Comparison of ENCODE assay signal across 29 mouse cellular contexts in the genomic region with DNA sequence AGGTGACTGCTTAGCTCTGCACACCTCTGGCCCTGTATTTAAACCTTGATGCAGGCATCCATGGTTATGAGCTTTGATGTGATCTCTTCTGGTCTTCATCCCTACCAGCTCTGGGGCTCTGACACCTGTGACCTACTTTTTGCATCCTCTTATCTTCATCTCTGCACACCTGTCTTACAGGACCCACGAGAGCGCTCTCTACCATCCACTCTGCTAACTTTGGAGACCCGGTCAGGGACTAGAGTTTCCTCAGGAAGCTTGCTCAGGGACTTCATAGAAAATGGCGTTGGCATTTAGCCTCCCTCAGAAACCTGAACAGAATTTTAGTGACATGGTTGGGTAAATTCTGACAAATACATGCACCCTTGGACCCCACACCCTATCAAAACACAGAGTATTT. TPM values are rescaled to one million over a fixed set of nuclear protein-coding genes. Genes with fewer than 3 reads are reported as not detected.
A peak's percentile ranks its signal among the peaks of the same experiment; 100 is the strongest.
DNase-seq lines count a peak whose midpoint lies in the region; ATAC-seq lines count a peak whose summit lies in the region.
"Had no signal": no experiment of that assay in that cellular context is flagged by ENCODE, and none has a peak within 500 bp of the region (broad histone marks: within the 10 kb centered on the region; RNA-seq: fewer than 3 reads in every experiment).

No protein-coding gene starts in this region.

- no peak overlapping the region for H3K9ac ChIP-seq in heart, embryonic 16.5 days (ENCODE audit: low read length)
- H3K9ac ChIP-seq in heart, embryonic 11.5 days (ENCODE audit: low read depth, low read length), result no peak overlapping the region
- H3K9ac ChIP-seq: embryonic facial prominence, embryonic 12.5 days; embryonic facial prominence, embryonic 15.5 days; forebrain, embryonic 12.5 days; forebrain, embryonic 15.5 days; heart, embryonic 13.5 days; hindbrain, embryonic 12.5 days; intestine, embryonic 15.5 days had no signal

- H3K4me2 ChIP-seq in heart, embryonic 16.5 days (ENCODE audit: low read depth, low read length), result no peak overlapping the region
- H3K4me2 ChIP-seq in heart, embryonic 11.5 days, result no peak overlapping the region
- H3K4me2 ChIP-seq: embryonic facial prominence, embryonic 12.5 days; embryonic facial prominence, embryonic 15.5 days; forebrain, embryonic 12.5 days; forebrain, embryonic 15.5 days; heart, embryonic 13.5 days; hindbrain, embryonic 12.5 days; intestine, embryonic 15.5 days had no signal

- no peaks in the 10 kb centered on the region for H3K36me3 ChIP-seq in heart, embryonic 16.5 days (ENCODE audit: control insufficient read depth, insufficient read depth)
- H3K36me3 ChIP-seq in heart, embryonic 11.5 days (ENCODE audit: control insufficient read depth, insufficient read depth, low read length), result no peaks in the 10 kb centered on the region
- no peaks in the 10 kb centered on the region for H3K36me3 ChIP-seq in forebrain, embryonic 10.5 days (replicated peaks)
- H3K36me3 ChIP-seq: embryonic facial prominence, embryonic 12.5 days; embryonic facial prominence, embryonic 15.5 days; forebrain, embryonic 12.5 days; forebrain, embryonic 15.5 days; G1E; heart, embryonic 13.5 days; hindbrain, embryonic 12.5 days; intestine, embryonic 15.5 days had no signal

- peak; percentile 66 to 80 for DNase-seq in thymus, adult 18-20 months
- DNase-seq in thymus, postnatal 0 days (ENCODE audit: low spot score), result peak; percentile 86
- DNase-seq in thymus, postnatal 25 days, result peak; percentile 74
- DNase-seq in cerebellum, adult 9-10 months, result no peak
- no peak for DNase-seq in forebrain, embryonic 10.5 days (ENCODE audit: extremely low spot score, low spot score)
- no peak for DNase-seq in testis, postnatal 10 days (ENCODE audit: low spot score)
- DNase-seq: adrenal gland, postnatal 10 days; adrenal gland, postnatal 36 days; B cell, adult 2 months; cerebellum, adult 18-20 months; cerebellum, adult 9-11 months; cerebellum, postnatal 25 days; gastrocnemius, postnatal 10 days; gastrocnemius, postnatal 36 days; heart, postnatal 10 days; heart, postnatal 4 days had no signal

- H3K4me1 ChIP-seq in heart, embryonic 16.5 days (ENCODE audit: control insufficient read depth, insufficient read depth, low read length), result no peaks in the 10 kb centered on the region
- H3K4me1 ChIP-seq in heart, embryonic 11.5 days (ENCODE audit: control insufficient read depth, insufficient read depth, low read length), result no peaks in the 10 kb centered on the region
- H3K4me1 ChIP-seq in forebrain, embryonic 10.5 days, result peaks cover 21% of the 10 kb centered on the region
- H3K4me1 ChIP-seq: intestine, embryonic 15.5 days had no signal

- H3K4me3 ChIP-seq in heart, embryonic 16.5 days (ENCODE audit: low read length), result no peak overlapping the region
- H3K4me3 ChIP-seq in heart, embryonic 11.5 days (ENCODE audit: low read depth, low read length), result no peak overlapping the region
- no peak overlapping the region for H3K4me3 ChIP-seq in forebrain, embryonic 10.5 days
- H3K4me3 ChIP-seq: embryonic facial prominence, embryonic 12.5 days; embryonic facial prominence, embryonic 15.5 days; forebrain, embryonic 12.5 days; forebrain, embryonic 15.5 days; heart, embryonic 13.5 days; hindbrain, embryonic 12.5 days; intestine, embryonic 15.5 days had no signal

- H3K27me3 ChIP-seq in heart, embryonic 16.5 days (ENCODE audit: control insufficient read depth, insufficient read depth, low read length), result no peaks in the 10 kb centered on the region
- no peaks in the 10 kb centered on the region for H3K27me3 ChIP-seq in heart, embryonic 11.5 days (ENCODE audit: control insufficient read depth, insufficient read depth, low read length)
- H3K27me3 ChIP-seq in forebrain, embryonic 10.5 days (ENCODE audit: poor library complexity, severe bottlenecking), result no peaks in the 10 kb centered on the region
- H3K27me3 ChIP-seq: CH12.LX; embryonic facial prominence, embryonic 12.5 days; embryonic facial prominence, embryonic 15.5 days; forebrain, embryonic 12.5 days; forebrain, embryonic 15.5 days; heart, embryonic 13.5 days; hindbrain, embryonic 12.5 days; intestine, embryonic 15.5 days; Patski had no signal

- no peaks in the 10 kb centered on the region for H3K9me3 ChIP-seq in heart, embryonic 16.5 days (replicated peaks; ENCODE audit: control insufficient read depth, low read length)
- H3K9me3 ChIP-seq in heart, embryonic 11.5 days (replicated peaks; ENCODE audit: control insufficient read depth, low read length), result no peaks in the 10 kb centered on the region
- H3K9me3 ChIP-seq in forebrain, embryonic 10.5 days, result peaks cover 3% of the 10 kb centered on the region; the same call in 1 of the 2 replicates
- H3K9me3 ChIP-seq: embryonic facial prominence, embryonic 12.5 days; embryonic facial prominence, embryonic 15.5 days; forebrain, embryonic 12.5 days; forebrain, embryonic 15.5 days; G1E; heart, embryonic 13.5 days; hindbrain, embryonic 12.5 days; intestine, embryonic 15.5 days had no signal

- peak overlapping the region; percentile 45; the same call in 1 of the 2 replicates for H3K27ac ChIP-seq in heart, embryonic 16.5 days (ENCODE audit: low read length)
- H3K27ac ChIP-seq in heart, embryonic 11.5 days (ENCODE audit: low read depth, low read length), result no peak overlapping the region
- H3K27ac ChIP-seq in forebrain, embryonic 10.5 days, result no peak overlapping the region
- H3K27ac ChIP-seq: embryonic facial prominence, embryonic 12.5 days; embryonic facial prominence, embryonic 15.5 days; forebrain, embryonic 12.5 days; forebrain, embryonic 15.5 days; heart, embryonic 13.5 days; hindbrain, embryonic 12.5 days; intestine, embryonic 15.5 days had no signal

- WGBS in heart, embryonic 16.5 days, result 69% methylated on average over 4 of the region's 4 CpGs
- WGBS in heart, embryonic 11.5 days (ENCODE audit: insufficient replicate concordance), result 63% methylated on average over 4 of the region's 4 CpGs
- WGBS in forebrain, embryonic 10.5 days, result 75% methylated on average over 4 of the region's 4 CpGs

- ATAC-seq in heart, embryonic 16.5 days (replicated peaks; ENCODE audit: extremely low read depth, insufficient read depth, low FRiP score), result no peak
- ATAC-seq in heart, embryonic 11.5 days (replicated peaks; ENCODE audit: insufficient number of reproducible peaks, low FRiP score, low TSS enrichment), result no peak
- ATAC-seq: forebrain, embryonic 15.5 days; hindbrain, embryonic 16.5 days; intestine, embryonic 15.5 days; Patski had no signal

RNA-seq across cellular contexts. Expression of a gene that starts 4.6 kb away (rescaled TPM):
- polyA plus RNA-seq in heart, embryonic 16.5 days (2015; fragmentation: Nextera tagmentation; extraction: Ambion mirVana), result 53.4 and 54.0 TPM in 2 replicates
- 62.1 and 62.8 TPM in 2 replicates for polyA plus RNA-seq in heart, embryonic 11.5 days (2014; fragmentation: Nextera tagmentation; extraction: Ambion mirVana)
- 120 and 150 TPM in 2 replicates for polyA plus RNA-seq in thymus, postnatal 0 days (2015; fragmentation: Nextera tagmentation; extraction: Ambion mirVana)
- polyA plus RNA-seq in forebrain, embryonic 10.5 days (2016; fragmentation: Nextera tagmentation; extraction: Ambion mirVana), result 82.1 and 84.3 TPM in 2 replicates

RNA-seq across cellular contexts. Expression of a gene that starts 7.3 kb away (rescaled TPM):
- 7.7 and 10.4 TPM in 2 replicates for polyA plus RNA-seq in heart, embryonic 16.5 days (2015; fragmentation: Nextera tagmentation; extraction: Ambion mirVana)
- 2.3 and 3.8 TPM in 2 replicates for polyA plus RNA-seq in heart, embryonic 11.5 days (2014; fragmentation: Nextera tagmentation; extraction: Ambion mirVana)
- polyA plus RNA-seq in thymus, postnatal 0 days (2015; fragmentation: Nextera tagmentation; extraction: Ambion mirVana), result 31.1 and 34.0 TPM in 2 replicates
- 0.36 and 0.47 TPM in 2 replicates for polyA plus RNA-seq in forebrain, embryonic 10.5 days (2016; fragmentation: Nextera tagmentation; extraction: Ambion mirVana)

RNA-seq across cellular contexts. Expression of a gene that starts 54.5 kb away (rescaled TPM):
- polyA plus RNA-seq in heart, embryonic 16.5 days (2015; fragmentation: Nextera tagmentation; extraction: Ambion mirVana), result 3.6 and 3.9 TPM in 2 replicates
- polyA plus RNA-seq in heart, embryonic 11.5 days (2014; fragmentation: Nextera tagmentation; extraction: Ambion mirVana), result 7.3 and 7.7 TPM in 2 replicates
- polyA plus RNA-seq in thymus, postnatal 0 days (2015; fragmentation: Nextera tagmentation; extraction: Ambion mirVana), result 6.4 and 10.8 TPM in 2 replicates
- polyA plus RNA-seq in forebrain, embryonic 10.5 days (2016; fragmentation: Nextera tagmentation; extraction: Ambion mirVana), result 3.6 and 4.1 TPM in 2 replicates

Comparison
In these comparisons a context has a peak if more than half of its experiments do, and no peak if none do; other contexts are left out.
1. DNase-seq: peak in thymus, adult 18-20 months (2 of 2), thymus, postnatal 0 days (single experiment) and thymus, postnatal 25 days (single experiment); none in cerebellum, adult 9-10 months (single experiment), forebrain, embryonic 10.5 days (single experiment) and testis, postnatal 10 days (single experiment).